Comparison of ENCODE assay signal across 8 mouse cellular contexts in the genomic region with DNA sequence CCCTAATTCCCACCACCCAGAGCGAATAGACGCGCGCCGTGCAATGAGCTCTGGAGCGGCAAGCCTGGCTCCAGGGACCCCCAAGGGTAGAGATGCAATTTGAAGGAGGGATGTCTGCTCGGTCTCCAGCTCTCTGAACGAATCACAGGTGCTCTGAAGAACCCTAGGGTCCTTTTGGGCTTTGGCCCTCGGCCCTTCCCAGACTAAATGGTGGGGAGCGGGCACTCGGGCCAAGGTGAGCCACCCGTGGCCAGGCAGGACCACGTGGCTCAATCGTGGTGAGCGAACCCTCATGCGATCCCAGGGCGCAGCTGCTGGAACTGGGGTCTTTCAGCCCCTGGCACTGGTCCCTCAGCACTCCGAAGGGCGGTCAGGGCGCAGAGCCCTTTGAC. TPM values are rescaled to one million over a fixed set of nuclear protein-coding genes. Genes with fewer than 3 reads are reported as not detected.
DNase-seq lines count a peak whose midpoint lies in the region; ATAC-seq and TF ChIP-seq lines count a peak whose summit lies in the region.

No protein-coding gene starts in this region.

- peaks cover 39% of the 10 kb centered on the region for H3K27me3 ChIP-seq in forebrain, embryonic 10.5 days (ENCODE audit: poor library complexity, severe bottlenecking)
- no peaks in the 10 kb centered on the region for H3K27me3 ChIP-seq in limb, embryonic 11.5 days (ENCODE audit: control insufficient read depth, insufficient read depth, low read length)
- H3K27me3 ChIP-seq in neural tube, embryonic 14.5 days (ENCODE audit: control insufficient read depth, insufficient read depth, low read length), result peaks cover 43% of the 10 kb centered on the region

- H3K27ac ChIP-seq in layer of hippocampus, adult 2 months, result no peak overlapping the region
- peak overlapping the region; percentile 99 for H3K27ac ChIP-seq in forebrain, embryonic 10.5 days
- peak overlapping the region; percentile 97 for H3K27ac ChIP-seq in limb, embryonic 11.5 days (replicated peaks; ENCODE audit: low read depth, low read length)
- H3K27ac ChIP-seq in neural tube, embryonic 14.5 days (ENCODE audit: low read depth, low read length), result no peak overlapping the region

- H3K4me1 ChIP-seq in forebrain, embryonic 10.5 days, result peaks cover 51% of the 10 kb centered on the region
- peaks cover 16% of the 10 kb centered on the region for H3K4me1 ChIP-seq in limb, embryonic 11.5 days (ENCODE audit: control insufficient read depth, insufficient read depth, low read length)
- H3K4me1 ChIP-seq in neural tube, embryonic 14.5 days (ENCODE audit: control insufficient read depth, insufficient read depth, low read length), result peaks cover 49% of the 10 kb centered on the region

- H3K4me2 ChIP-seq in limb, embryonic 11.5 days (ENCODE audit: low read depth, severe bottlenecking), result peak overlapping the region; percentile 84
- H3K4me2 ChIP-seq in neural tube, embryonic 14.5 days (ENCODE audit: low read depth, low read length), result peak overlapping the region; percentile 95

- H3K36me3 ChIP-seq in forebrain, embryonic 10.5 days (replicated peaks), result peaks cover 4% of the 10 kb centered on the region
- H3K36me3 ChIP-seq in limb, embryonic 11.5 days (ENCODE audit: control insufficient read depth, insufficient read depth, low read length), result no peaks in the 10 kb centered on the region
- H3K36me3 ChIP-seq in neural tube, embryonic 14.5 days (ENCODE audit: control insufficient read depth, insufficient read depth, low read length), result no peaks in the 10 kb centered on the region

- no peak for TF ChIP-seq CTCF in layer of hippocampus, adult 2 months (conservative IDR thresholded peaks at IDR 0.05)

- no peak for DNase-seq in layer of hippocampus, adult 2 months (ENCODE audit: low spot score in 2 of 2)
- no peak for DNase-seq in layer of hippocampus, adult 9-10 months (ENCODE audit: low spot score)
- peak; percentile 67 for DNase-seq in forebrain, embryonic 10.5 days (ENCODE audit: extremely low spot score, low spot score)
- no peak for DNase-seq in limb, embryonic 11.5 days (ENCODE audit: low spot score)
- no peak for DNase-seq in ovary, adult 18-20 months (ENCODE audit: low spot score)
- no peak for DNase-seq in layer of hippocampus, postnatal 10 days (ENCODE audit: low spot score in 2 of 2)
- DNase-seq in right cerebral cortex, postnatal 36 days (ENCODE audit: low spot score in 2 of 2), result no peak

- WGBS in forebrain, embryonic 10.5 days, result 0% methylated on average over 20 of the region's 20 CpGs
- WGBS in limb, embryonic 11.5 days, result under 1% methylated on average over 20 of the region's 20 CpGs
- under 1% methylated on average over 20 of the region's 20 CpGs for WGBS in neural tube, embryonic 14.5 days

- H3K4me3 ChIP-seq in layer of hippocampus, adult 2 months, result peak overlapping the region; percentile 63
- H3K4me3 ChIP-seq in forebrain, embryonic 10.5 days, result peak overlapping the region; percentile 88
- H3K4me3 ChIP-seq in limb, embryonic 11.5 days (ENCODE audit: low read depth, low read length), result peak overlapping the region; percentile 70
- peak overlapping the region; percentile 32 for H3K4me3 ChIP-seq in neural tube, embryonic 14.5 days (ENCODE audit: low read depth, low read length)

- no peak for ATAC-seq in limb, embryonic 11.5 days (ENCODE audit: insufficient number of reproducible peaks, low FRiP score, low TSS enrichment, low read depth)
- 0 out of 2 replicates have a peak, but pooled peaks have one; percentile 10 for ATAC-seq in neural tube, embryonic 14.5 days (ENCODE audit: low read depth)

- peak overlapping the region; percentile 63 for H3K9ac ChIP-seq in limb, embryonic 11.5 days (ENCODE audit: low read length)
- no peak overlapping the region for H3K9ac ChIP-seq in neural tube, embryonic 14.5 days (replicated peaks; ENCODE audit: low read depth, low read length)

- H3K9me3 ChIP-seq in forebrain, embryonic 10.5 days, result no peaks in the 10 kb centered on the region
- H3K9me3 ChIP-seq in limb, embryonic 11.5 days (ENCODE audit: control insufficient read depth, low read length), result no peaks in the 10 kb centered on the region
- no peaks in the 10 kb centered on the region for H3K9me3 ChIP-seq in neural tube, embryonic 14.5 days (ENCODE audit: control insufficient read depth, low read length)

RNA-seq across cellular contexts. Expression of a gene that starts 3.0 kb away (rescaled TPM):
- 10 to 100 TPM; 43.7 to 48.3 TPM for total RNA-seq in layer of hippocampus, adult 2 months (2021)
- polyA plus RNA-seq in forebrain, embryonic 10.5 days (2016; fragmentation: Nextera tagmentation; extraction: Ambion mirVana), result 233 and 246 TPM in 2 replicates
- polyA plus RNA-seq in limb, embryonic 11.5 days (2014; fragmentation: Nextera tagmentation; extraction: Ambion mirVana), result 166 and 200 TPM in 2 replicates
- 12.1 and 17.9 TPM in 2 replicates for polyA plus RNA-seq in neural tube, embryonic 14.5 days (2014; fragmentation: Nextera tagmentation; extraction: Ambion mirVana)
- 10 to 100 TPM; 27.7 to 37.3 TPM for total RNA-seq in layer of hippocampus, postnatal 10 days (2021)

RNA-seq across cellular contexts. Expression of a gene that starts 27.8 kb away (rescaled TPM):
- total RNA-seq in layer of hippocampus, adult 2 months (2021), result 10 to 100 TPM; 26.2 to 33.8 TPM
- polyA plus RNA-seq in forebrain, embryonic 10.5 days (2016; fragmentation: Nextera tagmentation; extraction: Ambion mirVana), result 24.6 and 26.7 TPM in 2 replicates
- 22.6 and 23.3 TPM in 2 replicates for polyA plus RNA-seq in limb, embryonic 11.5 days (2014; fragmentation: Nextera tagmentation; extraction: Ambion mirVana)
- polyA plus RNA-seq in neural tube, embryonic 14.5 days (2014; fragmentation: Nextera tagmentation; extraction: Ambion mirVana), result 22.4 and 25.8 TPM in 2 replicates
- total RNA-seq in layer of hippocampus, postnatal 10 days (2021), result 10 to 100 TPM; 27.8 to 32.4 TPM

RNA-seq across cellular contexts. Expression of a gene that starts 46.4 kb away (rescaled TPM):
- not detected for total RNA-seq in layer of hippocampus, adult 2 months (2021)
- 60.7 and 78.7 TPM in 2 replicates for polyA plus RNA-seq in forebrain, embryonic 10.5 days (2016; fragmentation: Nextera tagmentation; extraction: Ambion mirVana)
- polyA plus RNA-seq in limb, embryonic 11.5 days (2014; fragmentation: Nextera tagmentation; extraction: Ambion mirVana), result 0.47 and 0.52 TPM in 2 replicates
- 11.9 and 13.3 TPM in 2 replicates for polyA plus RNA-seq in neural tube, embryonic 14.5 days (2014; fragmentation: Nextera tagmentation; extraction: Ambion mirVana)
- not detected for total RNA-seq in layer of hippocampus, postnatal 10 days (2021)

Comparison
In these comparisons a context has a peak if more than half of its experiments do, and no peak if none do; other contexts are left out.
1. H3K27ac ChIP-seq: peak in forebrain, embryonic 10.5 days (single experiment) and limb, embryonic 11.5 days (single experiment); none in layer of hippocampus, adult 2 months (single experiment) and neural tube, embryonic 14.5 days (single experiment).
2. H3K4me3 ChIP-seq: peak in every context shown above with its lines; median percentile 88 in forebrain, embryonic 10.5 days; 70 in limb, embryonic 11.5 days; 63 in layer of hippocampus, adult 2 months; 32 in neural tube, embryonic 14.5 days.